Mouse (Mus musculus): ENCODE data around the gene Rassf3.

GRCm38 (mm10) chr10:121394789-121395325 lies 81.3 kb downstream of the Rassf3 start:
- TF ChIP-seq ZNF384 (IDR thresholded peaks at IDR 0.05; ENCODE audit: low read depth, low read length) (no peak), CHD2 (IDR thresholded peaks at IDR 0.05; ENCODE audit: low read depth, low read length) (no peak), MAFK (IDR thresholded peaks at IDR 0.05; ENCODE audit: insufficient read depth, low read depth, low read length) (no peak), HCFC1 (IDR thresholded peaks at IDR 0.05; ENCODE audit: borderline replicate concordance, insufficient read depth, low read length) (no peak)
